ENCODE assay signal across 19 mouse cellular contexts in the genomic region with DNA sequence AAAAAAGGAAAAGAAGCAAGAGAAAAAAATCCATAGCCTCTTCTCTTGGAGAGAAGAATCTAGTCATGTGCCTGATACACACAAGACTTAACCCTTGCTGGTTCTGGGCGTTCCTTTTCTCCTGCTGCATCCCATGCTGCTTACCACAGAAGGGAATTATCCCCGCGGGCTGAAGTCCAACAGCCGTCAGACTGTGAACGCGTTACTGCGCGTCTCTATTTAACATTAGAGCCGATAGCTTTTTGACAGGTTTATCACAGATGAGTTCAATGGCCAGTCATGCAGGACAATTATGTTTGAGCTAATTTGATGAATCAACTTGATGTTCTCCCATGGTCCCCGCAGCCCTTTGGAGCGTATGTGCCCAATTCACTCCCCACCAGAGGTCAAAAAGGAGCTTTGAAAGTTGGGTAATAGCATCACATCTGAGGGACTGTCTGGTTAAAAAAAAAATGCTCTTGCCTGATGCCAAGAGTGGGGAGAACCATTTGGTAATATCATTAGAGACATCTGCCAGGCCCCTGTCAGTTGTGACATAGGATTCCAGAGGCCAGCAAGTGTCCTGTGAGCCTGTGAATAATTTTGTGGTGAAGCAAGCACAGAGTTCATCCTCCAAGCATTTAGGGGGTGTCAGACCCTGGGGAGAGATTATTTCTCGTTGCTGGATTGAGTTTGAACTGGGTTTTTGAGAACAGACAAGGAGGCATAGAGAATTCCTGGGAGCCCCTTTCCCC. TPM values are rescaled to one million over a fixed set of nuclear protein-coding genes. Genes with fewer than 3 reads are reported as not detected.
DNase-seq lines count a peak whose midpoint lies in the region; ATAC-seq and TF ChIP-seq lines count a peak whose summit lies in the region.
"Had no signal": no experiment of that assay in that cellular context is flagged by ENCODE, and none has a peak within 500 bp of the region (broad histone marks: within the 10 kb centered on the region; RNA-seq: fewer than 3 reads in every experiment).

No protein-coding gene starts in this region.

- H3K4me1 ChIP-seq in cerebellum, adult 2 months (ENCODE audit: control insufficient read depth, insufficient read depth, low read length): no peaks in the 10 kb centered on the region
- H3K4me1 ChIP-seq in kidney, embryonic 16.5 days (ENCODE audit: insufficient read depth, low read length): peaks cover 25% of the 10 kb centered on the region
- H3K4me1 ChIP-seq in midbrain, embryonic 11.5 days (ENCODE audit: control insufficient read depth, insufficient read depth, low read length): no peaks in the 10 kb centered on the region
- H3K4me1 ChIP-seq in midbrain, embryonic 10.5 days: no peaks in the 10 kb centered on the region; the same call in 1 of the 2 replicates
- no peaks in the 10 kb centered on the region for H3K4me1 ChIP-seq in forebrain, embryonic 11.5 days (replicated peaks; ENCODE audit: control insufficient read depth, insufficient read depth, low read length)
- H3K4me1 ChIP-seq: hindbrain, embryonic 10.5 days; liver, embryonic 12.5 days had no signal

- no peak overlapping the region for H3K4me2 ChIP-seq in kidney, embryonic 16.5 days (replicated peaks; ENCODE audit: low read depth, low read length)
- no peak overlapping the region for H3K4me2 ChIP-seq in midbrain, embryonic 11.5 days
- H3K4me2 ChIP-seq in forebrain, embryonic 11.5 days (ENCODE audit: low read depth, low read length, severe bottlenecking): no peak overlapping the region
- H3K4me2 ChIP-seq: embryonic facial prominence, embryonic 12.5 days; liver, embryonic 12.5 days had no signal

- no peaks in the 10 kb centered on the region for H3K9me3 ChIP-seq in kidney, embryonic 16.5 days (ENCODE audit: low read length)
- H3K9me3 ChIP-seq in midbrain, embryonic 11.5 days (ENCODE audit: control insufficient read depth, low read length): no peaks in the 10 kb centered on the region
- H3K9me3 ChIP-seq in midbrain, embryonic 10.5 days (replicated peaks): no peaks in the 10 kb centered on the region
- H3K9me3 ChIP-seq in forebrain, embryonic 11.5 days (ENCODE audit: control insufficient read depth, low read length): no peaks in the 10 kb centered on the region
- H3K9me3 ChIP-seq: embryonic facial prominence, embryonic 12.5 days; hindbrain, embryonic 10.5 days; liver, embryonic 12.5 days had no signal

- WGBS in cerebellum, adult 2 months: 19% methylated on average over 12 of the region's 12 CpGs
- 56% methylated on average over 12 of the region's 12 CpGs for WGBS in kidney, embryonic 16.5 days
- 83% methylated on average over 12 of the region's 12 CpGs for WGBS in midbrain, embryonic 11.5 days
- WGBS in midbrain, embryonic 10.5 days: 84% methylated on average over 12 of the region's 12 CpGs
- 86% methylated on average over 12 of the region's 12 CpGs for WGBS in forebrain, embryonic 11.5 days

- H3K36me3 ChIP-seq in kidney, embryonic 16.5 days (ENCODE audit: insufficient read depth, low read length): no peaks in the 10 kb centered on the region
- no peaks in the 10 kb centered on the region for H3K36me3 ChIP-seq in midbrain, embryonic 11.5 days (ENCODE audit: control insufficient read depth, insufficient read depth, low read length)
- no peaks in the 10 kb centered on the region for H3K36me3 ChIP-seq in midbrain, embryonic 10.5 days
- no peaks in the 10 kb centered on the region for H3K36me3 ChIP-seq in forebrain, embryonic 11.5 days (ENCODE audit: control insufficient read depth, insufficient read depth, low read length)
- H3K36me3 ChIP-seq: embryonic facial prominence, embryonic 12.5 days; hindbrain, embryonic 10.5 days; liver, embryonic 12.5 days had no signal

- H3K27ac ChIP-seq in cerebellum, adult 2 months (ENCODE audit: insufficient read depth, low read length): no peak overlapping the region
- H3K27ac ChIP-seq in kidney, embryonic 16.5 days (ENCODE audit: low read length): no peak overlapping the region
- H3K27ac ChIP-seq in midbrain, embryonic 11.5 days (ENCODE audit: low read depth, low read length): no peak overlapping the region
- no peak overlapping the region for H3K27ac ChIP-seq in midbrain, embryonic 10.5 days (replicated peaks)
- no peak overlapping the region for H3K27ac ChIP-seq in forebrain, embryonic 11.5 days (ENCODE audit: low read depth, low read length)
- H3K27ac ChIP-seq: embryonic facial prominence, embryonic 12.5 days; hindbrain, embryonic 10.5 days; liver, embryonic 12.5 days had no signal

- ATAC-seq in kidney, embryonic 16.5 days (ENCODE audit: low FRiP score, low TSS enrichment): no peak
- no peak for ATAC-seq in midbrain, embryonic 11.5 days (ENCODE audit: low FRiP score)
- ATAC-seq in forebrain, embryonic 11.5 days (replicated peaks; ENCODE audit: low FRiP score): no peak
- ATAC-seq: forebrain, embryonic 16.5 days; inflammation-experienced regulatory T-cells, adult 6 months; liver, embryonic 12.5 days had no signal

- no peak for TF ChIP-seq POLR2A in cerebellum, adult 2 months (IDR thresholded peaks at IDR 0.05; ENCODE audit: borderline replicate concordance, insufficient read depth, low read length)

- no peak overlapping the region for H3K9ac ChIP-seq in kidney, embryonic 16.5 days (replicated peaks; ENCODE audit: low read length)
- no peak overlapping the region for H3K9ac ChIP-seq in midbrain, embryonic 11.5 days (ENCODE audit: low read length)
- no peak overlapping the region for H3K9ac ChIP-seq in forebrain, embryonic 11.5 days (ENCODE audit: low read length)
- H3K9ac ChIP-seq: embryonic facial prominence, embryonic 12.5 days; liver, embryonic 12.5 days had no signal

- no peak for TF ChIP-seq CTCF in cerebellum, adult 2 months (IDR thresholded peaks at IDR 0.05; ENCODE audit: borderline replicate concordance, insufficient read depth, low read depth, low read length)

- peak; percentile 58 to 68 for DNase-seq in cerebellum, postnatal 10 days
- DNase-seq in cerebellum, adult 2 months: no peak
- peak; percentile 15 for DNase-seq in kidney, postnatal 14 days
- peak; percentile 35 for DNase-seq in midbrain, embryonic 11.5 days (ENCODE audit: low spot score, missing footprints)
- DNase-seq in midbrain, embryonic 10.5 days (ENCODE audit: low spot score): no peak
- no peak for DNase-seq in forebrain, embryonic 11.5 days (ENCODE audit: low spot score)
- no peak for DNase-seq in spleen, postnatal 14 days (ENCODE audit: low spot score in 2 of 2)
- DNase-seq: adrenal gland, adult 8-10 months; cerebellum, adult 18-20 months; heart, adult 18-20 months; midbrain, embryonic 14.5 days; right cerebral cortex, postnatal 14 days; thymus, postnatal 14 days had no signal

- no peak overlapping the region for H3K4me3 ChIP-seq in cerebellum, adult 2 months (replicated peaks; ENCODE audit: insufficient read depth, low read depth, low read length)
- H3K4me3 ChIP-seq in kidney, embryonic 16.5 days (ENCODE audit: low read length): no peak overlapping the region
- no peak overlapping the region for H3K4me3 ChIP-seq in midbrain, embryonic 11.5 days (ENCODE audit: low read depth, low read length)
- H3K4me3 ChIP-seq in midbrain, embryonic 10.5 days: no peak overlapping the region
- no peak overlapping the region for H3K4me3 ChIP-seq in forebrain, embryonic 11.5 days (ENCODE audit: low read depth, low read length)
- H3K4me3 ChIP-seq: embryonic facial prominence, embryonic 12.5 days; hindbrain, embryonic 10.5 days; liver, embryonic 12.5 days had no signal

- H3K27me3 ChIP-seq in cerebellum, adult 2 months (ENCODE audit: control insufficient read depth, insufficient read depth, low read length): no peaks in the 10 kb centered on the region; the same call in 1 of the 2 replicates
- H3K27me3 ChIP-seq in kidney, embryonic 16.5 days (ENCODE audit: insufficient read depth, low read length): no peaks in the 10 kb centered on the region
- no peaks in the 10 kb centered on the region for H3K27me3 ChIP-seq in midbrain, embryonic 11.5 days (ENCODE audit: control insufficient read depth, insufficient read depth, low read length)
- no peaks in the 10 kb centered on the region for H3K27me3 ChIP-seq in midbrain, embryonic 10.5 days (ENCODE audit: low read depth, poor library complexity, severe bottlenecking)
- no peaks in the 10 kb centered on the region for H3K27me3 ChIP-seq in forebrain, embryonic 11.5 days (ENCODE audit: control insufficient read depth, insufficient read depth, low read length)
- H3K27me3 ChIP-seq: embryonic facial prominence, embryonic 12.5 days; liver, embryonic 12.5 days had no signal

RNA-seq across cellular contexts. Expression of a gene that starts 54.1 kb away (rescaled TPM):
- polyA plus RNA-seq in cerebellum, adult 2 months (2012; rRNA removed): 12.5 and 16.1 TPM in 2 replicates
- 11.5 and 15.2 TPM in 2 replicates for polyA plus RNA-seq in kidney, embryonic 16.5 days (2015; fragmentation: Nextera tagmentation; extraction: Ambion mirVana)
- polyA plus RNA-seq in midbrain, embryonic 11.5 days (2014; fragmentation: Nextera tagmentation; extraction: Ambion mirVana): 1.3 and 1.9 TPM in 2 replicates
- polyA plus RNA-seq in midbrain, embryonic 10.5 days (2016; fragmentation: Nextera tagmentation; extraction: Ambion mirVana): 1.2 and 1.7 TPM in 2 replicates
- polyA plus RNA-seq in forebrain, embryonic 11.5 days (2014; fragmentation: Nextera tagmentation; extraction: Ambion mirVana): 2.5 and 3.1 TPM in 2 replicates

Comparison
In these comparisons a context has a peak if more than half of its experiments do, and no peak if none do; other contexts are left out.
1. DNase-seq: peak in cerebellum, postnatal 10 days (2 of 2), kidney, postnatal 14 days (single experiment) and midbrain, embryonic 11.5 days (single experiment); none in cerebellum, adult 2 months (0 of 2), midbrain, embryonic 10.5 days (single experiment), forebrain, embryonic 11.5 days (single experiment) and spleen, postnatal 14 days (0 of 2).